Mouse (Mus musculus) midbrain, embryonic 13.5 days (tissue): ENCODE results near the gene Osbpl6. TPM values are rescaled to one million over a fixed set of nuclear protein-coding genes. Genes with fewer than 3 reads are reported as not detected.
A peak's percentile ranks its signal among the peaks of the same experiment; 100 is the strongest.

Experiments used
- ATAC-seq: fragments of 200-750 bp; cut with Nextera tagmentation; 2 replicates; pipeline ENCODE4 v1.8.0; 2017; ENCODE audit warnings: mild to moderate bottlenecking, moderate TSS enrichment, moderate library complexity
- H3K27ac ChIP-seq: fragments of 300-500 bp; sonication (generic); 2 replicates; pipeline ENCODE4 v1.5.1; 2015; ENCODE audit warnings: inconsistent platforms, mild to moderate bottlenecking, moderate library complexity
- H3K27me3 ChIP-seq: fragments of 300-500 bp; sonication (generic); 2 replicates; pipeline ENCODE4 v1.6.1; 2015; ENCODE audit warnings: mild to moderate bottlenecking, inconsistent platforms
- H3K36me3 ChIP-seq: fragments of 300-500 bp; sonication (generic); 2 replicates; pipeline ENCODE4 v1.6.1; 2015; ENCODE audit warnings: mild to moderate bottlenecking, inconsistent platforms
- H3K4me1 ChIP-seq: fragments of 300-500 bp; sonication (generic); replicated peaks from 2 replicates; pipeline ENCODE4 v1.6.1; 2015; ENCODE audit warnings: inconsistent platforms
- H3K4me2 ChIP-seq: fragments of 300-500 bp; sonication (generic); replicated peaks from 2 replicates; pipeline ENCODE4 v1.6.1; 2015; ENCODE audit warnings: moderate library complexity, mild to moderate bottlenecking, inconsistent platforms
- H3K4me3 ChIP-seq: fragments of 300-500 bp; sonication (generic); replicated peaks from 2 replicates; pipeline ENCODE4 v1.5.1; 2015; ENCODE audit warnings: mild to moderate bottlenecking, inconsistent platforms
- H3K9ac ChIP-seq: fragments of 300-500 bp; sonication (generic); replicated peaks from 2 replicates; pipeline ENCODE4 v1.6.1; 2015; ENCODE audit warnings: mild to moderate bottlenecking, inconsistent platforms
- H3K9me3 ChIP-seq: fragments of 300-500 bp; sonication (generic); 2 replicates; pipeline ENCODE4 v1.6.1; 2016; ENCODE audit warnings: mild to moderate bottlenecking, inconsistent platforms
- WGBS: fragments of 180-500 bp; shearing (Covaris S2); methylation state at CpG from one replicate; pipeline ENCODE4 v1.1.7; 2015; 5-methylcytosine and 5-hydroxymethylcytosine counted together
- microRNA-seq: library from miRNA; unstranded; fragments of <30 nt; microRNA quantifications from one replicate; pipeline ENCODE4, GENCODE M21; 2016
- polyA plus RNA-seq: library from polyadenylated mRNA; unstranded; fragments of >200 nt; fragmentation: Nextera tagmentation; extraction: Ambion mirVana; gene quantifications from 2 replicates; pipeline ENCODE4 v1.2.1, GENCODE M21; 2015

The Osbpl6 gene
- polyA plus RNA-seq, 1 experiment from 2014 or later = 19.9 TPM

DNA sequence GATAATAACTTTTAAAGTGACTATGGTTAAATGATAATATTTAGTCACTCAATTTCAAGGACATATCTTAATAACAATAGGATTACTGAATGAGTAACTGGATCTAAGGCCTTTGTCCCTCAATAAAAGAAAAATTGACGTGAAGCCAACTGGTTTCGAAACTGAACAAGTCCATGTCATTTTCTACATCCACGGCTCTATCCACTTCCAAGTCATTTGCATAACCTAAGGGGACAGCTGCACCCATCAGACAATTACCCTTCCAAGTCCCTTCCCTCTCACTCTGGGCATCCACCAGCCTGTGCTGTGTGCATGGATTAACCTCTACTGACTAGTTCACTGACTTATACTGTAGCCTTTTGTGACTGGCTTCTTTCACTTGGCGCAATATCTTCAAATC is 225.3 kb downstream of the Osbpl6 start:
- no peak overlapping the region for H3K9ac ChIP-seq
- H3K27ac ChIP-seq = no peak overlapping the region
- peaks cover 93% of the 10 kb centered on the region for H3K36me3 ChIP-seq
- no peak overlapping the region for H3K4me3 ChIP-seq
- peaks cover 3% of the 10 kb centered on the region for H3K9me3 ChIP-seq
- no peaks in the 10 kb centered on the region for H3K27me3 ChIP-seq
- no peaks in the 10 kb centered on the region for H3K4me1 ChIP-seq
- ATAC-seq = 0 out of 2 replicates have a peak, but pooled peaks have one; percentile 45
- H3K4me2 ChIP-seq = no peak overlapping the region
- WGBS = 67% methylated on average over 4 of the region's 4 CpGs

DNA sequence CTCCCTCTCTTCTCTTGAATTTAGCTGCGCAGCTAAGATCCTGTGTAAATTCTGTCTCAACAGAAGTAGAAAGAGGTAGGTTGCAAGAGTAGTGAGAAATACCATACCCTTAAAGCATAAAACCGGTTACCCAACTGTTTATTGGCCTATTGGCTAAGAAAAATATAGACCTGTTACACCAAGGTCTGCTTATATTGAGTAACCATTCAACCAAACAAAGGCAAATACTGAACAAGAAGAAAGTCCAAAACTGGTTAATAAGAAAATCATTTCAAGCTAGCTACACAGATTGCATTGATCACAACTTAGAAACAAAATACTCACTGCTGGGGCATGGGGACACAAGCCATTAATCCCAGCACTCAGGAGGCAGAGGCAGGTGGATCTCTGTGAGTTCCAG is 233.3 kb downstream of the Osbpl6 start:
- Histone ChIP-seq H3K36me3 (peaks cover 77% of the 10 kb centered on the region), H3K4me3 (no peak overlapping the region), H3K4me1 (0 out of 2 replicates have a peak, but pooled peaks cover 8% of the 10 kb centered on the region), H3K9me3 (no peaks in the 10 kb centered on the region), H3K27ac (no peak overlapping the region), H3K4me2 (no peak overlapping the region), H3K27me3 (no peaks in the 10 kb centered on the region), H3K9ac (no peak overlapping the region)
- WGBS = 98% methylated on average over 2 of the region's 2 CpGs
- ATAC-seq = no peak

DNA sequence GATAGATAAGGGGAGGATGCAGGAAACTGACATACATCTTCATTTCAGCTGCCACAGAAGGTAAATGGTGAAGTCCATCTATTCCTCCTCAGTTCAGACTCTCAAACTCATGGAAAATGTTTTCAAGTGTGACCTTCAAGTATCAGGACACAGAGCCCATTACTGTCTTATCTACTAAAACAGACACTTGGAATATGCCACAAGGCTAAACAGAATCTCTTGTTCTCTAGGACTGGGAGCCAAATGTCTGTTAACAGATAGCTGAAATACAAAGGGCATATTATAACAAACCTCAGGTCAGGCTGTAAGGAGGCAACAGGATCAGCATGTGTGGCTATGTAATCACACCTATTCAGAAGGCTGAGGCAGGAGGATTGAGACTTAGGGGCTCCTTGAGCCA is 237.5 kb downstream of the Osbpl6 start:
- Histone ChIP-seq H3K36me3 (peaks cover 42% of the 10 kb centered on the region), H3K27me3 (no peaks in the 10 kb centered on the region)
- ATAC-seq = no peak

DNA sequence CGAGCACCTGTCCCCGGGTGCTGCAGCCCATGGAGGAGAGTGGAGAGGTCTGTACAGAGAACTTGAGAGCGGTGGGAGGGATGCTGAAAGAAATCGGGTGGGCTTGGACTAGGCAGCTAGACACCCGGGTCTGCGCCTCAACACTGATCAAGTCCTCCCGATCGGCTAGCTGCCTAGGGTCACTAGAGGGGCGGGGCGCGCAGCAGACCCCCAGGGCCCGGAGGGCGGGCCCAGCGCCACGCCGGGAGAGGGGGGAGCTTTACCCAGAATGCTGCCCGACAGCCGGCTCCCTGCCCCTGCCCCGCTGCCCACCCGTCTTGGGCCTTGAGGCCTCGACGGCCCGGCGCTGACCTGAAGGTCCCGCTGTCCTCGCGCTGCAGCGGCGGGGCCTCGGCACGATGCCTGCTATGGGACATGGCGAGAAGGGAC is 241.1 kb downstream of the Osbpl6 start:
- peak overlapping the region; percentile 92 for H3K9ac ChIP-seq
- H3K27ac ChIP-seq = peak overlapping the region; percentile 95
- H3K4me3 ChIP-seq = peak overlapping the region; percentile 79
- peaks cover 9% of the 10 kb centered on the region for H3K36me3 ChIP-seq
- WGBS = under 1% methylated on average over 30 of the region's 32 CpGs
- H3K9me3 ChIP-seq = no peaks in the 10 kb centered on the region
- peaks cover 33% of the 10 kb centered on the region for H3K4me1 ChIP-seq
- H3K27me3 ChIP-seq = no peaks in the 10 kb centered on the region
- peak overlapping the region; percentile 83 for H3K4me2 ChIP-seq
- ATAC-seq = no peak; the same call in 1 of the 2 replicates

More for the DNA sequence above, 237.5 kb downstream of the Osbpl6 start:
- H3K27ac ChIP-seq = no peak overlapping the region
- no peak overlapping the region for H3K9ac ChIP-seq
- H3K4me3 ChIP-seq = no peak overlapping the region
- no peaks in the 10 kb centered on the region for H3K9me3 ChIP-seq
- no peak overlapping the region for H3K4me2 ChIP-seq
- peaks cover 30% of the 10 kb centered on the region for H3K4me1 ChIP-seq

DNA sequence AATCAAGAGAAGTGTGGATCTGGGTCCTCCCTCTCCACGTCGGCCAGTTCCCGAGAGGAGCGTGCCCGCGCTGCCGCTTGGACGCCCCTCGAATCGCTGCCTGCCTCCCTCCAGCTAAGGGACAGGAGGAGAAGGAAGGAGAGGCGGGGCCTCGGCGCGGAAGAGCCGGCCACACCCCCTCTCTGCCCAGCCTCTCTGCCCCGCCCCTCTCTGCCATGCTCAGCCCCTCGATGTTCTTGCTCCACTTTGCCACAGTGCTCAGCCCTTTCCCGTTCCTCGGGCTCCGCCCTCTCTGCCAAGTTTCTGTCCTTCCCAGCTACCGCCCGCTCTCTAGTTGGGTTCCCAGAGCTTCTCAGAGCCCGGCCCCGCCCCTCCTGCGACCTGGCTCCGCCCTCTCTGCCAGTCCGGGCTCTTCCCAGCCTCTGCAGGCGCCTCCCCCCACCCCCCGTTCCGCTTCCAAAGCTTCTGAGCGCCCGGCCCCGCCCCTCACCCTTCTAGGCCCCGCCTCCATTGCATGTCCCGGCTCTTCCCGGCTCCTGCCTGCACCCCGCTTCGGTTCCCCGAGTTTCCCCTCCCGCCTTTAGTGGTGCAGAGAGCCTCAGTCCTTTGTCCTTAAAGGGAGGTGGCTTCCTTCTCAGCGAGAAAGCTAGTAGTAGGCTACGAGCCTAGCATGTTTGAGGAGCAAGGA is 241.7 kb downstream of the Osbpl6 start, which contains the start of the genes Prkra and Pjvk:
TSS of gene Prkra (minus strand) at position 133 of the 688 bp plus-strand sequence.
TSS of gene Pjvk (plus strand) at position 594 of the 688 bp plus-strand sequence.
- peaks cover 5% of the 10 kb centered on the region; the same call in 1 of the 2 replicates for H3K36me3 ChIP-seq
- no peaks in the 10 kb centered on the region for H3K27me3 ChIP-seq
- H3K9me3 ChIP-seq = no peaks in the 10 kb centered on the region
- H3K4me3 ChIP-seq = peak within 1 kb of the TSS; percentile 79
- H3K4me1 ChIP-seq = peaks cover 33% of the 10 kb centered on the region
- ATAC-seq = peak; percentile 99
- WGBS = under 1% methylated on average over 36 of the region's 42 CpGs
- peak within 1 kb of the TSS; percentile 92 for H3K9ac ChIP-seq
- peak within 1 kb of the TSS; percentile 83 for H3K4me2 ChIP-seq
- H3K27ac ChIP-seq = peak within 1 kb of the TSS; percentile 95

DNA sequence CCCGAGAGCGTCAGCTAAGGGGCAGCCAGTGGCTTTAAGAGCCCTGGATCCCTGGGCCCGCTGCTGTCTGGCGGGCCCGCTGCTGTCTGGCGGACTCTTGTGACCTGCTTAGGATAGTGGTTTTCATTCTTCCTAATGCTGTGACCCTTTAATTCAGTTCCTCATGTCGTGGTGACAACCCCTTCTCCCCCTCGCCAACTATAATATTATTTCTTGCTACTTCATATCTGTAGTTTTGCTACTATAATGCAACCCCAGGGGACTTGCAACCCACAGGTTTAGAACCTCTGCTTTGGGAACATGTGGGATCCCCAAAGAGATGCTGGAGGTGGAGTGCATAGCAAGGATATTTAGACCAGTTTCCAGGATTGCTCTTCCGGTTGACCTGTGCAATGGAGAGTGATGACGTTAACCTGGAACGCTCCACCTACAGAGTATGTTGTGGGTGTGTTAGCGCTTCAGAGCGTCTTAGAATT is 242.4 kb downstream of the Osbpl6 start:
- no peaks in the 10 kb centered on the region for H3K9me3 ChIP-seq
- peak overlapping the region; percentile 95 for H3K27ac ChIP-seq
- H3K4me1 ChIP-seq = peaks cover 33% of the 10 kb centered on the region
- peak overlapping the region; percentile 79 for H3K4me3 ChIP-seq
- ATAC-seq = peak; percentile 49
- WGBS = 25% methylated on average over 13 of the region's 13 CpGs
- H3K27me3 ChIP-seq = no peaks in the 10 kb centered on the region
- H3K4me2 ChIP-seq = peak overlapping the region; percentile 83
- H3K36me3 ChIP-seq = peaks cover 4% of the 10 kb centered on the region; the same call in 1 of the 2 replicates
- peak overlapping the region; percentile 71 for H3K9ac ChIP-seq

Small RNAs within 50 kb of the gene (microRNA-seq; reads per million reads assigned to microRNA genes)
- gene Gm23164 = not detected

Other genes starting within 250 kb of the Osbpl6 start
- 0.44 and 0.86 TPM in 2 replicates for gene Pde11a, start 67.7 kb upstream of the Osbpl6 start, polyA plus RNA-seq
- not detected in 2 replicates for gene Cyct, start 46.1 kb upstream of the Osbpl6 start, polyA plus RNA-seq
- 24.0 and 24.7 TPM in 2 replicates for gene Rbm45, start 36.5 kb upstream of the Osbpl6 start, polyA plus RNA-seq
- 105 and 107 TPM in 2 replicates for gene Prkra, start 241.5 kb downstream of the Osbpl6 start, polyA plus RNA-seq
- 0.76 and 1.0 TPM in 2 replicates for gene Pjvk, start 242.0 kb downstream of the Osbpl6 start, polyA plus RNA-seq